Mouse (Mus musculus) testis, adult 2 months (tissue): ENCODE data around the gene Epb41l3. TPM values are rescaled to one million over a fixed set of nuclear protein-coding genes. Genes with fewer than 3 reads are reported as not detected.
A peak's percentile ranks its signal among the peaks of the same experiment; 100 is the strongest.

Source experiments
- H3K27ac ChIP-seq: fragments of 200-500 bp; 2 replicates; pipeline ENCODE4 v1.5.1; 2012; ENCODE audit warnings: low read depth, low read length; ENCODE audit not compliant: control insufficient read depth, insufficient read depth
- H3K27me3 ChIP-seq: fragments of 200-500 bp; 2 replicates; pipeline ENCODE4 v1.6.1; 2012; ENCODE audit warnings: mild to moderate bottlenecking, low read length, moderate library complexity; ENCODE audit not compliant: control insufficient read depth, insufficient read depth
- H3K36me3 ChIP-seq: fragments of 200-500 bp; 2 replicates; pipeline ENCODE4 v1.6.1; 2012; ENCODE audit warnings: mild to moderate bottlenecking, low read length; ENCODE audit not compliant: control insufficient read depth, insufficient read depth
- H3K4me1 ChIP-seq: fragments of 200-500 bp; 2 replicates; pipeline ENCODE4 v1.6.1; 2012; ENCODE audit warnings: low read length; ENCODE audit not compliant: control insufficient read depth, insufficient read depth
- H3K4me3 ChIP-seq: fragments of 200-500 bp; 2 replicates; pipeline ENCODE4 v1.5.1; 2012; ENCODE audit warnings: low read depth, mild to moderate bottlenecking, low read length, moderate library complexity, mixed read lengths; ENCODE audit not compliant: control insufficient read depth
- CTCF ChIP-seq: fragments of 200-500 bp; IDR thresholded peaks from 2 replicates; pipeline ENCODE4 v1.5.1; 2012; ENCODE audit warnings: low read depth, mild to moderate bottlenecking, inconsistent platforms, low read length, moderate library complexity; ENCODE audit not compliant: control insufficient read depth, insufficient read depth, insufficient replicate concordance
- POLR2A ChIP-seq: fragments of 200-500 bp; IDR thresholded peaks from 2 replicates; pipeline ENCODE4 v1.6.1; 2012; ENCODE audit warnings: low read depth, mild to moderate bottlenecking, inconsistent platforms, low read length, moderate library complexity; ENCODE audit not compliant: control insufficient read depth
- polyA plus RNA-seq: library from polyadenylated mRNA; depleted of rRNA; stranded (reverse); fragments of >200 nt; gene quantifications from 2 replicates; pipeline ENCODE4 v1.2.3, GENCODE M21; 2012

Gene Epb41l3
- polyA plus RNA-seq, 1 experiment: 46.7 TPM

- no peaks in the 10 kb centered on the region for H3K36me3 ChIP-seq
- no peaks in the 10 kb centered on the region for H3K27me3 ChIP-seq
- no peak overlapping the region for H3K27ac ChIP-seq
- TF ChIP-seq POLR2A (no peak), CTCF (no peak)
- no peaks in the 10 kb centered on the region for H3K4me1 ChIP-seq
- H3K4me3 ChIP-seq: no peak overlapping the region
Observed at GRCm38 (mm10) chr17:69288130-69288529, 212.6 kb downstream of the Epb41l3 start.

- H3K27me3 ChIP-seq: no peaks in the 10 kb centered on the region
- no peaks in the 10 kb centered on the region for H3K4me1 ChIP-seq
- TF ChIP-seq POLR2A (no peak), CTCF (no peak)
- H3K4me3 ChIP-seq: no peak overlapping the region
- no peaks in the 10 kb centered on the region for H3K36me3 ChIP-seq
- H3K27ac ChIP-seq: no peak overlapping the region
Observed at GRCm38 (mm10) chr17:69290272-69290671, 214.8 kb downstream of the Epb41l3 start.

- TF ChIP-seq POLR2A (no peak), CTCF (no peak)
- H3K27me3 ChIP-seq: no peaks in the 10 kb centered on the region
Observed at GRCm38 (mm10) chr17:69301552-69301951, 226.1 kb downstream of the Epb41l3 start.

GRCm38 (mm10) chr17:69303579-69304274 is 228.2 kb downstream of the Epb41l3 start:
- TF ChIP-seq POLR2A: no peak
- no peak for TF ChIP-seq CTCF
- Histone ChIP-seq H3K27ac (no peak overlapping the region), H3K27me3 (no peaks in the 10 kb centered on the region), H3K4me1 (no peaks in the 10 kb centered on the region), H3K4me3 (no peak overlapping the region), H3K36me3 (no peaks in the 10 kb centered on the region)

More at GRCm38 (mm10) chr17:69301552-69301951, 226.1 kb downstream of the Epb41l3 start:
- Histone ChIP-seq H3K4me3 (no peak overlapping the region), H3K27ac (no peak overlapping the region), H3K4me1 (no peaks in the 10 kb centered on the region), H3K36me3 (no peaks in the 10 kb centered on the region)

- Histone ChIP-seq H3K27ac (no peak overlapping the region), H3K27me3 (no peaks in the 10 kb centered on the region), H3K36me3 (no peaks in the 10 kb centered on the region), H3K4me3 (no peak overlapping the region), H3K4me1 (no peaks in the 10 kb centered on the region)
- TF ChIP-seq CTCF (no peak), POLR2A (no peak)
Observed at GRCm38 (mm10) chr17:69307636-69308035, 232.2 kb downstream of the Epb41l3 start.

GRCm38 (mm10) chr17:69309872-69310271 is 234.4 kb downstream of the Epb41l3 start:
- no peaks in the 10 kb centered on the region for H3K4me1 ChIP-seq
- TF ChIP-seq POLR2A (no peak), CTCF (no peak)
- no peak overlapping the region for H3K4me3 ChIP-seq
- H3K36me3 ChIP-seq: no peaks in the 10 kb centered on the region
- H3K27ac ChIP-seq: no peak overlapping the region
- no peaks in the 10 kb centered on the region for H3K27me3 ChIP-seq

- Histone ChIP-seq H3K27ac (no peak overlapping the region), H3K36me3 (no peaks in the 10 kb centered on the region), H3K4me1 (no peaks in the 10 kb centered on the region), H3K4me3 (peak overlapping the region; percentile 5; the same call in 1 of the 2 replicates), H3K27me3 (no peaks in the 10 kb centered on the region)
- TF ChIP-seq POLR2A: no peak
- no peak for TF ChIP-seq CTCF
Observed at GRCm38 (mm10) chr17:69320496-69320895, 245.0 kb downstream of the Epb41l3 start.
